Mouse (Mus musculus): ENCODE measurements at regions not wholly inside any gene's neighbourhood (a gene's known extent, or its start where the extent isn't known, plus 50 kb on each side); places are given as distances from the start of the nearest gene placed in this dataset.

DNA sequence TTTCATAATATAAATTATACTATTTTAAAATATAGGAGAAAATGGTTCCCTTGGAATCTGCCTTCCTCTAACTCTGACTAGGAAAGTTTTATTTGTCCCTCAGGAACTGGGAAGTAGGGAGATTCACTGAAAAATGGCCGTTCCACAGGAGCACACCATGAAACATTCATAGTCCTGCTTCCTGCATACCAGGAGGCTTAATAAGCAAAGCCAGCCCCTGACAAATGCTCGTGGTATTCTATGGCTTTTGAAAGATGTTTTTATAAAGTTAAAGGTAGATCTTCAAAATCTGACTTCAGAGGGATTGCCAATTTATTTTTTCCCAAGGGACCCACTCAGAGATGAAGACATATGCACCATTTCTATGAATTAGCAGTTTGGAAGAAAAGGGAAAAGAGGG is 426.9 kb downstream of the Lmo4 start:
- 58% methylated on average over 2 of the region's 2 CpGs for WGBS
- Histone ChIP-seq H3K36me3 (ENCODE audit: control insufficient read depth, insufficient read depth, low read length) (no peaks in the 10 kb centered on the region), H3K9me3 (ENCODE audit: control insufficient read depth, low read length) (no peaks in the 10 kb centered on the region), H3K27me3 (replicated peaks; ENCODE audit: control insufficient read depth, insufficient read depth, low read length) (no peaks in the 10 kb centered on the region), H3K4me1 (ENCODE audit: control insufficient read depth, insufficient read depth, low read length) (no peaks in the 10 kb centered on the region), H3K9ac (ENCODE audit: low read depth, low read length) (no peak overlapping the region), H3K4me3 (ENCODE audit: low read depth, low read length) (no peak overlapping the region), H3K4me2 (ENCODE audit: low read depth, low read length) (no peak overlapping the region), H3K27ac (replicated peaks; ENCODE audit: low read depth, low read length) (no peak overlapping the region)
- DNase-seq (ENCODE audit: low spot score): no peak
- ATAC-seq (ENCODE audit: low read depth): no peak

DNA sequence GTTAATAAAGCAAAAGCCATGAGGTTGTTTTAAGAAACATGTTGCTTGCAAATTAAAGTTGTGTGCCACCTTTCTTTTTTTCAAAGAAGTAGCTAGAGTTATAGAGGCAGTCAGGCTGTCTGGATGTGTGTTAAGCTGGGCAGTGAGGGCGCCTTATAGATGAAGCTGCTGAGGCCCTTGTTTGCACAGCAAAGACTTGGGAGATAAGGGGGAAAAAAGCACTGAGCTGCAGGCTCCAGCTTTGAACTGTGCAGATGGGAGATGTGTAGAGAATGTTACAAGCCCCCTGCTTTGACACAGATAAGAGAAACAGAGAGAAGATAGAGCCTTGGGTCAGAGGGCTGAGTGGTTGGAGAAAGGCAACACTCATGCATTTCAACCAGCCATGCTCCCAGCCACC is 445.7 kb downstream of the Lmo4 start:
- Histone ChIP-seq H3K27ac (replicated peaks; ENCODE audit: low read depth, low read length) (no peak overlapping the region), H3K4me1 (ENCODE audit: control insufficient read depth, insufficient read depth, low read length) (no peaks in the 10 kb centered on the region), H3K9me3 (ENCODE audit: control insufficient read depth, low read length) (no peaks in the 10 kb centered on the region), H3K9ac (ENCODE audit: low read depth, low read length) (no peak overlapping the region), H3K36me3 (ENCODE audit: control insufficient read depth, insufficient read depth, low read length) (no peaks in the 10 kb centered on the region), H3K27me3 (replicated peaks; ENCODE audit: control insufficient read depth, insufficient read depth, low read length) (no peaks in the 10 kb centered on the region), H3K4me2 (ENCODE audit: low read depth, low read length) (no peak overlapping the region), H3K4me3 (ENCODE audit: low read depth, low read length) (no peak overlapping the region)
- ATAC-seq (ENCODE audit: low read depth) (no peak), DNase-seq (ENCODE audit: low spot score) (no peak)
- 94% methylated on average over 1 of the region's 1 CpGs for WGBS

DNA sequence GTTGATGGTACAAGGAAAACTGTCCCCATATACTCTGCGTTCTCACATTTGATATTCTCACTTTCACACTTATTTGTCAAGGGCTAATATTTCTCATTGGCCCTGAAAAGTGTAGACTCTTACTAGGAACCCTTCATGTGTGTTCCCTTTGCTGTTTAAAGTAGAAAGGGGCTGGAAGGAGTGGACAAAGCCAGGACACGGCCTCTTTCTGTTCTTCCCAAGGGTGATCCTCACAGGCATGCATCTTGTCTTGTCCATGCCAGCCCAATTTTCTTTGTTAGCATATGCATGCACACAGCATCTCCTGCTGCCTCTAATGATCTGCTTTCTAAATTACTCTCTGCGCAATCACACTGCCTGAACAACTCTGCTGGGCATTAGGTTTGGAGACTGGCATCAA is 451.8 kb downstream of the Lmo4 start:
- ATAC-seq (ENCODE audit: low read depth): no peak
- WGBS: 86% methylated on average over 3 of the region's 3 CpGs
- Histone ChIP-seq H3K9me3 (ENCODE audit: control insufficient read depth, low read length) (no peaks in the 10 kb centered on the region), H3K4me3 (ENCODE audit: low read depth, low read length) (no peak overlapping the region), H3K4me1 (ENCODE audit: control insufficient read depth, insufficient read depth, low read length) (no peaks in the 10 kb centered on the region), H3K4me2 (ENCODE audit: low read depth, low read length) (no peak overlapping the region), H3K27ac (replicated peaks; ENCODE audit: low read depth, low read length) (no peak overlapping the region), H3K9ac (ENCODE audit: low read depth, low read length) (no peak overlapping the region), H3K36me3 (ENCODE audit: control insufficient read depth, insufficient read depth, low read length) (no peaks in the 10 kb centered on the region), H3K27me3 (replicated peaks; ENCODE audit: control insufficient read depth, insufficient read depth, low read length) (no peaks in the 10 kb centered on the region)
- DNase-seq (ENCODE audit: low spot score): no peak

DNA sequence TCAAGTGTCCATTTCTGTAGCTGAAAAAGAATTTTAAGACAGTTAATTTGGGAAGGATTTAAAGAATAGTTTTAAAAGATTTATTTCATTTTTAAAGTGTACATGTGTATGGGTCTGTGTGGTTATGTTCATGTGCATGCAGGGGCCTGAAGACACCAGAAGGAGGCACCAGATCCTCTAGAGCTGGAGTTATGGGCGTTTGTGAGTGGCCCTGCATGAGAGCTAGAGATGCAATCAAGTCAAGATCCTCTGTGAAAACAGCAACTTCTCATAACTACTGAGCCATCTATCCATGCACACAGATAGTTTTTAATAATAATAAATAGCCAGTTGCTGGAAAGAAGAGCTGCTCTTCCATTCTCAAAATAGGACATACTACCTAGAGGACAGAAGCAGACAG is 452.4 kb downstream of the Lmo4 start:
- H3K9ac ChIP-seq (ENCODE audit: low read depth, low read length): no peak overlapping the region
- no peaks in the 10 kb centered on the region for H3K4me1 ChIP-seq (ENCODE audit: control insufficient read depth, insufficient read depth, low read length)
- DNase-seq (ENCODE audit: low spot score) (no peak), ATAC-seq (ENCODE audit: low read depth) (no peak)
- H3K27ac ChIP-seq (replicated peaks; ENCODE audit: low read depth, low read length): no peak overlapping the region
- no peaks in the 10 kb centered on the region for H3K36me3 ChIP-seq (ENCODE audit: control insufficient read depth, insufficient read depth, low read length)
- no peaks in the 10 kb centered on the region for H3K9me3 ChIP-seq (ENCODE audit: control insufficient read depth, low read length)
- no peaks in the 10 kb centered on the region for H3K27me3 ChIP-seq (replicated peaks; ENCODE audit: control insufficient read depth, insufficient read depth, low read length)
- H3K4me2 ChIP-seq (ENCODE audit: low read depth, low read length): no peak overlapping the region
- 71% methylated on average over 1 of the region's 1 CpGs for WGBS
- H3K4me3 ChIP-seq (ENCODE audit: low read depth, low read length): no peak overlapping the region

DNA sequence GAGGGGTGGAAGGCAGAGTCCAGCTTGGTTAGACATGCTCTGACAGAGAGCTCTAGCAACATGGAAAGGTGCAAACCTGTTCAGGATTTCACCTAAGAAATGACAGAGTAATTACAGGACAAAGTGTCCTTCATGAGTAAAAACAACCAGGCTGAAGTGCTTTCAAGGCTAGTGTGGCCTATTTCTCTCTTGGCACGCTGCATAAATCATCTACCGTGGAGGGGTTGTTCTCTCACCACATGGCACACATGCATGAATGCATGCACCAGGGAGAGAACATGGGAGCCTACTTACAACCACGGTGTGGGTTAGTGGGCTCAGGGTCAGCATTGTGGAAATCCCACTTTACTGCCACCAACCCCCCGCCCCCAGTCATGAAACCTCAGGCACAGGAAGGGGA is 454.9 kb downstream of the Lmo4 start:
- no peak for DNase-seq (ENCODE audit: low spot score)
- Histone ChIP-seq H3K4me1 (ENCODE audit: control insufficient read depth, insufficient read depth, low read length) (no peaks in the 10 kb centered on the region), H3K27me3 (replicated peaks; ENCODE audit: control insufficient read depth, insufficient read depth, low read length) (no peaks in the 10 kb centered on the region), H3K36me3 (ENCODE audit: control insufficient read depth, insufficient read depth, low read length) (no peaks in the 10 kb centered on the region), H3K4me2 (ENCODE audit: low read depth, low read length) (no peak overlapping the region), H3K27ac (replicated peaks; ENCODE audit: low read depth, low read length) (no peak overlapping the region), H3K4me3 (ENCODE audit: low read depth, low read length) (no peak overlapping the region), H3K9ac (ENCODE audit: low read depth, low read length) (no peak overlapping the region), H3K9me3 (ENCODE audit: control insufficient read depth, low read length) (no peaks in the 10 kb centered on the region)
- ATAC-seq (ENCODE audit: low read depth): no peak
- 64% methylated on average over 4 of the region's 4 CpGs for WGBS

DNA sequence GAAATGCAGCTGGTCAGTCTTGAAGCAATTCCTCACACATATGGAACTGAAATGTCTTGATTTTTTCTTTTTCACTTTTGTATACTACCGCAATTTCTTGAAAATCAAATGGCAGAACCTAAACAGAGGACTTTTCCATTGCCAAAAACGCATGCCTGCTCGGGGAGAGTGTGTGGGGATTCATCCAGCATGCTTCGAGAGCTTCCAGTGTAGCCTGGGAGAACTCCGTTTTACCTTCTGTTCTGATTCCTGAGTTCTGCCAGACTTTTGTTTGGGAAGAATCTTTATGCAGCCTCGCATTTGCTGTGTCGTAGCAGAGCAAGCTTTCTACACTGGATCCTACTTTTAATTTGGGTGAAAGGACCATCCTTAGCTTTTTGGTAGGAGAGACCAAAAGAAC is 461.4 kb downstream of the Lmo4 start:
- Histone ChIP-seq H3K9me3 (ENCODE audit: control insufficient read depth, low read length) (no peaks in the 10 kb centered on the region), H3K27ac (replicated peaks; ENCODE audit: low read depth, low read length) (peak overlapping the region; percentile 63), H3K4me1 (ENCODE audit: control insufficient read depth, insufficient read depth, low read length) (peaks cover 8% of the 10 kb centered on the region), H3K9ac (ENCODE audit: low read depth, low read length) (no peak overlapping the region), H3K27me3 (replicated peaks; ENCODE audit: control insufficient read depth, insufficient read depth, low read length) (no peaks in the 10 kb centered on the region), H3K4me2 (ENCODE audit: low read depth, low read length) (peak overlapping the region; percentile 46), H3K36me3 (ENCODE audit: control insufficient read depth, insufficient read depth, low read length) (no peaks in the 10 kb centered on the region), H3K4me3 (ENCODE audit: low read depth, low read length) (0 out of 2 replicates have a peak overlapping the region, but pooled peaks have one; percentile 5)
- DNase-seq (ENCODE audit: low spot score) (peak; percentile 18), ATAC-seq (ENCODE audit: low read depth) (no peak)
- WGBS: 49% methylated on average over 7 of the region's 7 CpGs

DNA sequence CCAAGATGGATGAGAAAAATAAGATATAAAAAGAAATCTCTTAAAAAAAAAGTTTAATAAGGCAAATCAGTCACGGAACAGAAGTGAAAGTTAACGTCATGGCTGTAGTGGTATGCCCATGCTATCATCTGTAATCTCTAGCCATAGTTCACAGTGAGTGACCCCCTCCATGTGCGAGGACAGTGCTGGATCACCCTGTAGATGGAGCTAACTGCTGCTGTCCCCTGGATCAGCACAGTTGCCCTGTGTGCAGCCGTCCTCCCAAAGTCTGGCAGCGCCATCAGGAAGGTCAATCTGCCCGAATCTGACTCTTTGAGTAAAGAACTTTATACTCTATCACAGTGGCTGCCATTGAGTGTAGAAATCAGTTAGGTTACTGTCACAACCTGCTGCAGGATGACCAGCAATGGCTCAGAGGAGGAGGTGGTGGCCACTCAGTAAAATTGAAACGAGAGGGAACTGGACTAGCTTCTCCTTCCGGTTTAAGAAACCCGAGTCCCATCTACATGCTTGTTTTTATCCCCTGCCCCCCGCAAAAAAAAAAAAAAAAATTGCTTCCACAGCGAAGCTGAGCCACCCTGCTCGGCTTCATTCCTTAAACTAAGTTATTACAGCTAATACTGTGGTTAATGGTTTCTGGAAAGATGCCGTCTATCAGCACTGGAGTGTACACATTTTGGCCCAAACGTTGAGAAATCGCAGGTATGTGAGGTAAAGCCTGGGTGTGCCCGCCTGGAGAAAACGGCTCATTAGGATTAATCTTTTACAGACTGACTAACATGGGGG is 462.0 kb downstream of the Lmo4 start:
- H3K27me3 ChIP-seq (replicated peaks; ENCODE audit: control insufficient read depth, insufficient read depth, low read length): no peaks in the 10 kb centered on the region
- 44% methylated on average over 17 of the region's 17 CpGs for WGBS
- no peak overlapping the region for H3K9ac ChIP-seq (ENCODE audit: low read depth, low read length)
- no peaks in the 10 kb centered on the region for H3K9me3 ChIP-seq (ENCODE audit: control insufficient read depth, low read length)
- H3K36me3 ChIP-seq (ENCODE audit: control insufficient read depth, insufficient read depth, low read length): no peaks in the 10 kb centered on the region
- peak; percentile 86 for DNase-seq (ENCODE audit: low spot score)
- H3K4me3 ChIP-seq (ENCODE audit: low read depth, low read length): peak overlapping the region; percentile 5; the same call in 1 of the 2 replicates
- peak overlapping the region; percentile 63; the same call in 1 of the 2 replicates for H3K27ac ChIP-seq (replicated peaks; ENCODE audit: low read depth, low read length)
- peaks cover 8% of the 10 kb centered on the region for H3K4me1 ChIP-seq (ENCODE audit: control insufficient read depth, insufficient read depth, low read length)
- H3K4me2 ChIP-seq (ENCODE audit: low read depth, low read length): peak overlapping the region; percentile 46
- ATAC-seq (ENCODE audit: low read depth): peak; percentile 80

DNA sequence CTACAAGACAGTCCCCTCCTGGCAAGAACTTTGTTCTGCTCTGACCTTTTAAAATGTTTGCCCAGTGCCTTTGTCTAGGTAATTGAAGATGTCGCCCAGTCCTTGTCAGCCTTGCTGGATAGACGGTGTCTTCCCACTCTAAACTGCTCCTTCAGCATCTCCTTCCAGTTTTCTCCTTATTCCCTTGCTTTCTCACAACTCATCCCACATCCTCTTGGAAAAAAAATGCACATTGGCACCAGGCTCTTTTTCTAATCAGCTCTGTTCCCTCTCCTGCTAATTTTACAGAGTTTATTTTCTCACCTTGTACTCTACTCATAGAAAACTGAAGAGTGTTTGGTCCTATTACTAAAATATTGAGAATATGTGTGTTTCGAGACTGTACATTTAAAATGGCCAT is 466.3 kb downstream of the Lmo4 start:
- ATAC-seq (ENCODE audit: low read depth): no peak

DNA sequence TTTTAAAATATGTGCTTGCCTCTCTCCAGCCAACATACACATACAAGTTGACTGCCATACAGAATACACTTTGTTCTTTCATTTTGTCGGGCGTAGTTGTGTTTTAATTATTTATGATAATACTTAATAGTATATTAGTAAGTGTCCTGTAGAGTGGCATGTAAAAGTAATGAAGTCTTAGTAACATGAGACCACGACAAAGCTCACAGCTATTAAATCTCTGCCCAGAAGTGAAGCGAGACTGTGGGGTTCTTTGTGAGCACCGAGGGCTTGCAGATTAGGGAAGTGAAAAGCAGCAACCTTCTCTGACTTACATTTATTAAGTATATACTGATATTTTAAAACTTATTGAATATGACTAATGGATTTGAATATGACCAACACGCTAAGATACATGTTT is 467.2 kb downstream of the Lmo4 start:
- Histone ChIP-seq H3K4me3 (ENCODE audit: low read depth, low read length) (no peak overlapping the region), H3K9ac (ENCODE audit: low read depth, low read length) (no peak overlapping the region), H3K9me3 (ENCODE audit: control insufficient read depth, low read length) (no peaks in the 10 kb centered on the region), H3K27me3 (replicated peaks; ENCODE audit: control insufficient read depth, insufficient read depth, low read length) (no peaks in the 10 kb centered on the region), H3K27ac (replicated peaks; ENCODE audit: low read depth, low read length) (no peak overlapping the region), H3K4me1 (ENCODE audit: control insufficient read depth, insufficient read depth, low read length) (no peaks in the 10 kb centered on the region; the same call in 1 of the 2 replicates), H3K36me3 (ENCODE audit: control insufficient read depth, insufficient read depth, low read length) (no peaks in the 10 kb centered on the region), H3K4me2 (ENCODE audit: low read depth, low read length) (no peak overlapping the region)
- WGBS: 55% methylated on average over 6 of the region's 6 CpGs
- DNase-seq (ENCODE audit: low spot score): no peak
- no peak for ATAC-seq (ENCODE audit: low read depth)

More for the DNA sequence above, 466.3 kb downstream of the Lmo4 start:
- H3K27ac ChIP-seq (replicated peaks; ENCODE audit: low read depth, low read length): no peak overlapping the region
- DNase-seq (ENCODE audit: low spot score): no peak
- H3K9ac ChIP-seq (ENCODE audit: low read depth, low read length): no peak overlapping the region
- H3K4me3 ChIP-seq (ENCODE audit: low read depth, low read length): no peak overlapping the region
- peaks cover 5% of the 10 kb centered on the region for H3K4me1 ChIP-seq (ENCODE audit: control insufficient read depth, insufficient read depth, low read length)
- no peaks in the 10 kb centered on the region for H3K27me3 ChIP-seq (replicated peaks; ENCODE audit: control insufficient read depth, insufficient read depth, low read length)
- H3K36me3 ChIP-seq (ENCODE audit: control insufficient read depth, insufficient read depth, low read length): no peaks in the 10 kb centered on the region
- no peak overlapping the region for H3K4me2 ChIP-seq (ENCODE audit: low read depth, low read length)
- no peaks in the 10 kb centered on the region for H3K9me3 ChIP-seq (ENCODE audit: control insufficient read depth, low read length)
- 73% methylated on average over 3 of the region's 3 CpGs for WGBS

All from embryonic facial prominence, embryonic 14.5 days (tissue).